ENCODE assay signal across 20 mouse cellular contexts in the genomic region with DNA sequence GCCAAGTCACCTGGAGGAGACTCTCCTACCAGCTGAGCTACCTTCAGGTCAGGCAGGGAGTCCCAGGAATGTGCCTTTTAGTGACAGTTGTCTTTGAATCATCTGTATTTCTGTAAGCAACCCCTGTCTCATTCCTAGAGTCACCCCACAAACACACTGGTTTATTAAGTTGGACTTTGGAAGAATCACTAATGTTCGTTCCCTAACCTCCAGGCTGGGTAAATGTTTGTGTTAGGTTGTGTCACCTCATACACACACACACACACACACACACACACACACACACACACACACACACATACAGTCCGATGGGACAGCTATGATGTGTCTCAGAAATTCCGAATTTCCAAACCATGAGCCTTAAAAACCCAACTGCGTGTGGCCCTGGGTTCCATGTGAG. TPM values are rescaled to one million over a fixed set of nuclear protein-coding genes. Genes with fewer than 3 reads are reported as not detected.
"Had no signal": no experiment of that assay in that cellular context is flagged by ENCODE, and none has a peak within 500 bp of the region (broad histone marks: within the 10 kb centered on the region; RNA-seq: fewer than 3 reads in every experiment).

No protein-coding gene starts in this region.

- H3K4me1 ChIP-seq: midbrain, embryonic 12.5 days; midbrain, embryonic 15.5 days; neural tube, embryonic 12.5 days; neural tube, embryonic 15.5 days had no signal

- H3K27ac ChIP-seq: left cerebral cortex, adult 2 months; midbrain, embryonic 12.5 days; midbrain, embryonic 15.5 days; neural tube, embryonic 12.5 days; neural tube, embryonic 15.5 days; stomach, postnatal 0 days had no signal

- H3K4me2 ChIP-seq: midbrain, embryonic 12.5 days; midbrain, embryonic 15.5 days; neural tube, embryonic 12.5 days; neural tube, embryonic 15.5 days had no signal

- H3K4me3 ChIP-seq: left cerebral cortex, adult 2 months; midbrain, embryonic 12.5 days; midbrain, embryonic 15.5 days; neural tube, embryonic 12.5 days; neural tube, embryonic 15.5 days had no signal

- ATAC-seq: intestine, postnatal 0 days; midbrain, embryonic 15.5 days had no signal

- H3K27me3 ChIP-seq: midbrain, embryonic 12.5 days; midbrain, embryonic 15.5 days; neural tube, embryonic 12.5 days; neural tube, embryonic 15.5 days had no signal

- H3K36me3 ChIP-seq: midbrain, embryonic 12.5 days; midbrain, embryonic 15.5 days; neural tube, embryonic 12.5 days; neural tube, embryonic 15.5 days had no signal

- H3K9me3 ChIP-seq: midbrain, embryonic 12.5 days; midbrain, embryonic 15.5 days; neural tube, embryonic 15.5 days had no signal

- DNase-seq: kidney, postnatal 10 days; layer of hippocampus, postnatal 36 days; lung, adult 2 months; lung, postnatal 14 days; lung, postnatal 4 days; right cerebral cortex, adult 18-20 months; right cerebral cortex, postnatal 14 days; right cerebral cortex, postnatal 4 days; thymus, postnatal 25 days had no signal

- H3K9ac ChIP-seq: midbrain, embryonic 12.5 days; midbrain, embryonic 15.5 days; neural tube, embryonic 12.5 days; neural tube, embryonic 15.5 days had no signal

RNA-seq across cellular contexts. Expression of gene Pzp, which starts 0.7 kb away (rescaled TPM):
- polyA plus RNA-seq: intestine, embryonic 14.5 days; midbrain, embryonic 12.5 days; midbrain, embryonic 15.5 days; neural tube, embryonic 12.5 days; thymus, postnatal 0 days had no signal

RNA-seq across cellular contexts. Expression of gene A2ml1, which starts 55.6 kb away (rescaled TPM):
- polyA plus RNA-seq: limb, embryonic 11.5 days; limb, embryonic 14.5 days; midbrain, embryonic 12.5 days; neural tube, embryonic 12.5 days had no signal
